Mouse (Mus musculus) liver, embryonic 18 days (tissue): ENCODE measurements around the gene Invs. TPM values are rescaled to one million over a fixed set of nuclear protein-coding genes. Genes with fewer than 3 reads are reported as not detected.

ENCODE experiments used
- polyA plus RNA-seq: library from polyadenylated mRNA; depleted of rRNA; stranded (reverse); fragments of >200 nt; gene quantifications from 2 replicates; pipeline ENCODE4 v1.2.3, GENCODE M21; 2012; rRNA removed

The Invs gene
- polyA plus RNA-seq = 1.1 TPM in 2 replicates

DNA sequence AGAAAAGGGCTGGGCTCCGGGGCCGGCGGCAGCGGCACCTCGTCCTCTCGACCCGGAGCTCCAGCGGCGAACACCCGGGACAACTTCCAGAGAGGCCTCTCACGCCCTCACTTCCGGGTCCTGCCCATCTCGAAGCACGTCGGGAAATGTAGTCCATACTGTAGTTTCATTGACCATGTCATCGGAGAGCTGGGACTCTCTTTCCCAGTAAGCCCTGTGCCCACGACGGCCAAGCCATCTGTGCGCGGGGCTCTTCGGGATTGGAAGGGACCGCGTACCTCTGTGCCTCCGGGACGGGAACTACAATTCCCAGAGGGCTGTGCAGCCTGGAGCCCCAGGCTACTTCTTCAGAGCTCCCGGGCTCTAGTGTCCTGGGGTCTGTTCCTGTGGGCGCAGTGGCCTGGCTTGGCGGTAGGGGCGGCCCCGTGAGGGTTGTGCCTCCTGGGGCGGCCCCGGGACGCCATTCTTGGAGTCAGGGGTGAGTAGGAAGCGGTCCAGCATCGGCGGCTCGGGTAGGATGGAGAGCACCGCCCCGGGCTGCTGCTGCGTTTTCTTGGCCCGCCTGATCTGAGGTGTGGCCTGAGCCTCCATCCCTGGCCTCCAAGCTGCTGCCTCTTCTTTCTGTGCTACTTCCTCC, at the start of gene Invs, which contains the start of gene Erp44:
Gene Invs (plus strand): TSS at position 263 of the 637 bp plus-strand sequence.
Gene Erp44 (minus strand): TSS at position 61 of the 637 bp plus-strand sequence.

GRCm38 (mm10) chr4:48472792-48473650, 193.5 kb downstream of the Invs start, which contains the start of gene Tex10:
TSS of gene Tex10 (minus strand) at chr4:48473459.

Other genes with a start within 250 kb of the Invs start
- 0.01 TPM in 2 replicates for gene Nr4a3, start 234.6 kb upstream of the Invs start, polyA plus RNA-seq
- 6.5 and 7.4 TPM in 2 replicates for gene Stx17, start 154.8 kb upstream of the Invs start, polyA plus RNA-seq
- gene Erp44, start 202 bp upstream of the Invs start, polyA plus RNA-seq = 27.9 and 30.4 TPM in 2 replicates
- 8.5 and 9.0 TPM in 2 replicates for gene Tex10, start 193.7 kb downstream of the Invs start, polyA plus RNA-seq